Mouse (Mus musculus) left cerebral cortex, postnatal 25 days (tissue): Measurements from ENCODE around the gene Dmrt3. TPM values are rescaled to one million over a fixed set of nuclear protein-coding genes. Genes with fewer than 3 reads are reported as not detected.

ENCODE experiments used
- DNase-seq, 2 experiments: peaks; one replicate each; pipeline ENCODE4 v3.0.0; 2022; ENCODE audit warnings: low spot score in 2 of 2, mixed read lengths in 1 of 2
- intact Hi-C: fragments of 180-260 bp; cut with DNase I; formaldehyde crosslinking; loops from one replicate; pipeline ENCODE4 v1.15.1; 2025
- total RNA-seq, 2 experiments: library from RNA; stranded (reverse); gene quantifications; 2 replicates each; pipeline ENCODE4 v1.2.3; 2021

Gene Dmrt3
- total RNA-seq, 2 experiments from 2014 or later = 0.14 TPM; not detected in 1

GRCm38 (mm10) chr19:25671681-25672080 lies 61.6 kb downstream of the Dmrt3 start:
- intact Hi-C loops = loop anchor here (2.0 to 5.0 kb wide), 3 partner anchors 65 to 769 kb away; partner anchors contain the start of genes Dmrt1 and Foxd4
- DNase-seq = peak in 1 of 2 experiments; percentile 16

GRCm38 (mm10) chr19:25672101-25672950 lies 62.2 kb downstream of the Dmrt3 start, which contains the start of gene Dmrt2:
Dmrt2 (plus strand) TSS chr19:25672411.
- intact Hi-C loops = loop anchor here (2.0 to 5.0 kb wide), 3 partner anchors 66 to 770 kb away; partner anchors contain the start of genes Dmrt1 and Foxd4
- peak; percentile 13 to 19 for DNase-seq

Other genes starting within 250 kb of the Dmrt3 start
- not detected for gene Dmrt1, start 104.7 kb upstream of the Dmrt3 start, total RNA-seq
- 1 to 10 TPM; 1.1 to 1.5 TPM for gene Dmrt2, start 62.1 kb downstream of the Dmrt3 start, total RNA-seq